Mouse (Mus musculus) lung, postnatal 36 days (tissue): ENCODE data around the gene Tspan10.
"Not testable (repeated sequence)": the region's sequence is repeated elsewhere in the genome, so short reads cannot be mapped to it uniquely, and the experiment has no call there.

ENCODE experiments used
- DNase-seq: peaks from one replicate; pipeline ENCODE4 v3.0.0; 2022; ENCODE audit warnings: mixed read lengths

Gene Tspan10

GRCm38 (mm10) chr11:120442344-120442743 is at the start of gene Tspan10:
Tspan10 (plus strand) TSS chr11:120442644.
- no peak for DNase-seq

GRCm38 (mm10) chr11:120395661-120396060 is 46.8 kb upstream of the Tspan10 start:
- DNase-seq: peak; percentile 20

- DNase-seq: no peak
Measured at GRCm38 (mm10) chr11:120397602-120398001, 44.8 kb upstream of the Tspan10 start.

- DNase-seq: no peak
Measured at GRCm38 (mm10) chr11:120399319-120399718, 43.1 kb upstream of the Tspan10 start.

GRCm38 (mm10) chr11:120404814-120405213 is 37.6 kb upstream of the Tspan10 start:
- DNase-seq: no peak

- no peak for DNase-seq
Measured at GRCm38 (mm10) chr11:120405867-120406266, 36.6 kb upstream of the Tspan10 start.

- no peak for DNase-seq
Measured at GRCm38 (mm10) chr11:120406445-120406844, 36.0 kb upstream of the Tspan10 start.

GRCm38 (mm10) chr11:120413621-120414020 is 28.8 kb upstream of the Tspan10 start:
- DNase-seq: not testable (repeated sequence)

- no peak for DNase-seq
Measured at GRCm38 (mm10) chr11:120417852-120418251, 24.6 kb upstream of the Tspan10 start.

- DNase-seq: no peak
Measured at GRCm38 (mm10) chr11:120418592-120418991, 23.9 kb upstream of the Tspan10 start.

GRCm38 (mm10) chr11:120422651-120423568 is 19.5 kb upstream of the Tspan10 start:
- no peak for DNase-seq

- peak; percentile 67 for DNase-seq
Measured at GRCm38 (mm10) chr11:120423569-120424295, 18.7 kb upstream of the Tspan10 start.

GRCm38 (mm10) chr11:120426727-120427126 is 15.7 kb upstream of the Tspan10 start:
- DNase-seq: no peak

GRCm38 (mm10) chr11:120437152-120437856 is 5.1 kb upstream of the Tspan10 start, which contains the start of gene Nploc4:
Nploc4 (minus strand) TSS chr11:120437708.
- peak; percentile 87 for DNase-seq

- no peak for DNase-seq
Measured at GRCm38 (mm10) chr11:120437857-120438385, 4.5 kb upstream of the Tspan10 start.

GRCm38 (mm10) chr11:120442765-120443280 is 379 bp downstream of the Tspan10 start:
- no peak for DNase-seq

GRCm38 (mm10) chr11:120444106-120444505 is 1.7 kb downstream of the Tspan10 start:
- no peak for DNase-seq

GRCm38 (mm10) chr11:120445475-120445874 is 3.0 kb downstream of the Tspan10 start:
- DNase-seq: no peak

GRCm38 (mm10) chr11:120447179-120447578 is 4.7 kb downstream of the Tspan10 start:
- no peak for DNase-seq

GRCm38 (mm10) chr11:120452246-120452645 is 9.8 kb downstream of the Tspan10 start:
- DNase-seq: no peak

- DNase-seq: no peak
Measured at GRCm38 (mm10) chr11:120453306-120453705, 10.9 kb downstream of the Tspan10 start, which contains the start of gene Pde6g. Pde6g (minus strand) TSS chr11:120453500.

GRCm38 (mm10) chr11:120454965-120455364 is 12.5 kb downstream of the Tspan10 start:
- no peak for DNase-seq
